Mouse (Mus musculus): ENCODE results near the gene Olfr1241. TPM values are rescaled to one million over a fixed set of nuclear protein-coding genes. Genes with fewer than 3 reads are reported as not detected.

Olfr1241 gene
- not detected for total RNA-seq (2021)
- long read RNA-seq, experiment 1 = 0 reads
- long read RNA-seq, experiment 2 = 0 reads

GRCm38 (mm10) chr2:89487026-89487425, at the start of gene Olfr1241:
Olfr1241 (minus strand) TSS chr2:89487126.
- no peak for DNase-seq

GRCm38 (mm10) chr2:89531387-89531786, 44.5 kb upstream of the Olfr1241 start, which contains the start of gene Olfr1243:
Olfr1243 (minus strand) TSS chr2:89531487.
- no peak for DNase-seq

GRCm38 (mm10) chr2:89498235-89498634, 11.3 kb upstream of the Olfr1241 start, which contains the start of gene Olfr1242:
Olfr1242 (minus strand) TSS chr2:89498335.
- no peak for DNase-seq

GRCm38 (mm10) chr2:89442900-89443299, 44.0 kb downstream of the Olfr1241 start, which contains the start of gene Olfr1240:
Olfr1240 (minus strand) TSS chr2:89443000.
- no peak for DNase-seq

Other genes with a start within 250 kb of the Olfr1241 start
- gene Olfr1228, start 233.1 kb downstream of the Olfr1241 start, total RNA-seq (2021) = not detected
- gene Olfr1229, start 199.1 kb downstream of the Olfr1241 start, total RNA-seq (2021) = not detected
- gene Olfr1230, start 189.9 kb downstream of the Olfr1241 start, total RNA-seq (2021) = not detected
- not detected for gene Olfr1231, start 180.1 kb downstream of the Olfr1241 start, total RNA-seq (2021)
- gene Olfr1232, start 157.5 kb downstream of the Olfr1241 start, total RNA-seq (2021) = not detected
- gene Olfr1233, start 144.7 kb downstream of the Olfr1241 start, total RNA-seq (2021) = not detected
- gene Olfr1234, start 122.3 kb downstream of the Olfr1241 start, total RNA-seq (2021) = not detected
- gene Olfr1238, start 77.5 kb downstream of the Olfr1241 start, total RNA-seq (2021) = not detected
- not detected for gene Olfr1239, start 66.7 kb downstream of the Olfr1241 start, total RNA-seq (2021)
- gene Olfr1240, start 44.1 kb downstream of the Olfr1241 start, total RNA-seq (2021) = not detected
- not detected for gene Olfr1242, start 11.2 kb upstream of the Olfr1241 start, total RNA-seq (2021)
- gene Olfr1243, start 44.4 kb upstream of the Olfr1241 start, total RNA-seq (2021) = not detected
- not detected for gene Olfr1245, start 91.3 kb upstream of the Olfr1241 start, total RNA-seq (2021)
- not detected for gene Olfr1246, start 106.0 kb upstream of the Olfr1241 start, total RNA-seq (2021)
- not detected for gene Olfr1247, start 127.0 kb upstream of the Olfr1241 start, total RNA-seq (2021)
- gene Olfr1248, start 131.1 kb upstream of the Olfr1241 start, total RNA-seq (2021) = not detected
- gene Olfr1249, start 147.9 kb upstream of the Olfr1241 start, total RNA-seq (2021) = not detected
- gene Olfr1250, start 174.3 kb upstream of the Olfr1241 start, total RNA-seq (2021) = not detected
- gene Olfr1251, start 184.8 kb upstream of the Olfr1241 start, total RNA-seq (2021) = not detected
- gene Olfr1252, start 237.9 kb upstream of the Olfr1241 start, total RNA-seq (2021) = not detected